Mouse (Mus musculus) ES-Bruce4 (cell line): ENCODE measurements around the gene Olfr875.

ENCODE experiments used
- CTCF ChIP-seq: IDR thresholded peaks from one replicate; pipeline ENCODE4 v1.8.1; 2011; ENCODE audit warnings: low read depth, low read length
- EP300 ChIP-seq: IDR thresholded peaks from 2 replicates; pipeline ENCODE4 v1.6.1; 2011; ENCODE audit warnings: low read depth, low read length; ENCODE audit not compliant: insufficient read depth
- POLR2A ChIP-seq: IDR thresholded peaks from one replicate; pipeline ENCODE4 v1.8.1; 2011; ENCODE audit warnings: low read length; ENCODE audit not compliant: insufficient read depth

- no peak for TF ChIP-seq CTCF
- TF ChIP-seq EP300 = no peak
- no peak for TF ChIP-seq POLR2A
Observed at GRCm38 (mm10) chr9:37750319-37751075, 21.2 kb upstream of the Olfr875 start.
